Mouse (Mus musculus) large intestine, adult 2 months (tissue): Measurements from ENCODE around the gene Pigm. TPM values are rescaled to one million over a fixed set of nuclear protein-coding genes. Genes with fewer than 3 reads are reported as not detected.

Source experiments
- DNase-seq: peaks from one replicate; pipeline ENCODE4 v3.0.0-alpha.2; 2012; ENCODE audit warnings: low read depth, low spot score
- WGBS: fragments of 180-500 bp; shearing (Covaris S2); methylation state at CpG from one replicate; pipeline ENCODE4 v1.1.7; 2018; 5-methylcytosine and 5-hydroxymethylcytosine counted together
- polyA plus RNA-seq: library from polyadenylated mRNA; depleted of rRNA; stranded (reverse); fragments of >200 nt; gene quantifications from 2 replicates; pipeline ENCODE4 v1.2.3, GENCODE M21; 2012

Pigm gene
- polyA plus RNA-seq, 1 experiment, result 3.4 TPM

GRCm38 (mm10) chr1:172409431-172409830 is 33.1 kb downstream of the Pigm start:
- WGBS, result 16% methylated on average over 5 of the region's 5 CpGs
- no peak for DNase-seq

GRCm38 (mm10) chr1:172410806-172411205 is 34.5 kb downstream of the Pigm start:
- no peak for DNase-seq
- WGBS, result 3% methylated on average over 4 of the region's 4 CpGs

GRCm38 (mm10) chr1:172412204-172412603 is 35.9 kb downstream of the Pigm start:
- WGBS, result 1% methylated on average over 5 of the region's 5 CpGs
- no peak for DNase-seq

GRCm38 (mm10) chr1:172413491-172414230 is 37.3 kb downstream of the Pigm start:
- DNase-seq, result peak; percentile 52
- WGBS, result 53% methylated on average over 4 of the region's 4 CpGs

GRCm38 (mm10) chr1:172414231-172414585 is 37.9 kb downstream of the Pigm start:
- WGBS, result 70% methylated on average over 6 of the region's 6 CpGs
- no peak for DNase-seq

- DNase-seq, result no peak
- WGBS, result 82% methylated on average over 7 of the region's 7 CpGs
Measured at GRCm38 (mm10) chr1:172415061-172415460, 38.7 kb downstream of the Pigm start.

- no peak for DNase-seq
- WGBS, result 42% methylated on average over 6 of the region's 6 CpGs
Measured at GRCm38 (mm10) chr1:172418173-172418572, 41.8 kb downstream of the Pigm start.

- DNase-seq, result no peak
- 67% methylated on average over 3 of the region's 3 CpGs for WGBS
Measured at GRCm38 (mm10) chr1:172418642-172419041, 42.3 kb downstream of the Pigm start.

GRCm38 (mm10) chr1:172420181-172420580 is 43.8 kb downstream of the Pigm start:
- 90% methylated on average over 6 of the region's 6 CpGs for WGBS
- DNase-seq, result no peak

- WGBS, result 50% methylated on average over 1 of the region's 1 CpGs
- DNase-seq, result no peak
Measured at GRCm38 (mm10) chr1:172423393-172423792, 47.0 kb downstream of the Pigm start.

GRCm38 (mm10) chr1:172426419-172426818 is 50.1 kb downstream of the Pigm start:
- WGBS, result 45% methylated on average over 1 of the region's 1 CpGs
- DNase-seq, result no peak

GRCm38 (mm10) chr1:172427841-172428240 is 51.5 kb downstream of the Pigm start:
- WGBS, result 91% methylated on average over 3 of the region's 3 CpGs
- DNase-seq, result no peak

- peak; percentile 70 for DNase-seq
- WGBS, result 39% methylated on average over 1 of the region's 1 CpGs
Measured at GRCm38 (mm10) chr1:172428614-172429013, 52.3 kb downstream of the Pigm start.

GRCm38 (mm10) chr1:172430731-172431220 is 54.4 kb downstream of the Pigm start:
- 51% methylated on average over 9 of the region's 9 CpGs for WGBS
- DNase-seq, result no peak

- WGBS, result 12% methylated on average over 4 of the region's 4 CpGs
- peak; percentile 53 for DNase-seq
Measured at GRCm38 (mm10) chr1:172431836-172432586, 55.7 kb downstream of the Pigm start.

- 39% methylated on average over 3 of the region's 3 CpGs for WGBS
- no peak for DNase-seq
Measured at GRCm38 (mm10) chr1:172432587-172432955, 56.2 kb downstream of the Pigm start.

- 63% methylated on average over 20 of the region's 20 CpGs for WGBS
- no peak for DNase-seq
Measured at GRCm38 (mm10) chr1:172433012-172433850, 56.9 kb downstream of the Pigm start.
